Mouse (Mus musculus) layer of hippocampus, adult 2 months (tissue): ENCODE results near the gene Angel1. TPM values are rescaled to one million over a fixed set of nuclear protein-coding genes. Genes with fewer than 3 reads are reported as not detected.

Experiments
- DNase-seq, 2 experiments: peaks; one replicate each; pipeline ENCODE4 v3.0.0; 2022; ENCODE audit warnings: low spot score in 2 of 2
- H3K27ac ChIP-seq: fragments of 200-600 bp; 2 replicates; pipeline ENCODE4 v1.8.1; 2022
- H3K4me3 ChIP-seq: fragments of 200-600 bp; 2 replicates; pipeline ENCODE4 v1.8.1; 2022; ENCODE audit warnings: mild to moderate bottlenecking
- CTCF ChIP-seq: fragments of 200-600 bp; conservative IDR thresholded peaks from 2 replicates; pipeline ENCODE4 v1.8.1; 2022; ENCODE audit warnings: antibody characterized with exemption, mild to moderate bottlenecking, moderate library complexity
- total RNA-seq, 2 experiments: library from RNA; stranded (reverse); gene quantifications; 2 replicates each; pipeline ENCODE4 v1.2.3; 2021

Gene Angel1
- total RNA-seq, 2 experiments from 2014 or later, result 5.6 to 5.8 TPM

GRCm38 (mm10) chr12:86652570-86653041 is 73.7 kb downstream of the Angel1 start:
- Histone ChIP-seq H3K27ac (peak overlapping the region; percentile 79), H3K4me3 (no peak overlapping the region; the same call in 1 of the 2 replicates)
- DNase-seq, result peak; percentile 76 to 78
- TF ChIP-seq CTCF, result no peak

GRCm38 (mm10) chr12:86651301-86651860 is 74.9 kb downstream of the Angel1 start:
- no peak for TF ChIP-seq CTCF
- Histone ChIP-seq H3K4me3 (no peak overlapping the region), H3K27ac (peak overlapping the region; percentile 79; the same call in 1 of the 2 replicates)
- DNase-seq, result peak; percentile 41 to 47

Other genes starting within 250 kb of the Angel1 start
- 10 to 100 TPM; 40.4 to 41.8 TPM for gene Vash1, start 47.8 kb downstream of the Angel1 start, total RNA-seq
- not detected for gene Lrrc74a, start 7.9 kb upstream of the Angel1 start, total RNA-seq
- gene Irf2bpl, start 158.3 kb upstream of the Angel1 start, total RNA-seq, result 10 to 100 TPM; 69.8 to 70.2 TPM
- 10 to 100 TPM; 73.4 to 83.6 TPM for gene Cipc, start 220.6 kb upstream of the Angel1 start, total RNA-seq